Mouse (Mus musculus): ENCODE data around the gene Ptms. TPM values are rescaled to one million over a fixed set of nuclear protein-coding genes. Genes with fewer than 3 reads are reported as not detected.

Gene Ptms
- polyA plus RNA-seq, 2 experiments: 306 to 1,126 TPM

GRCm38 (mm10) chr6:124904991-124905860 is 14.7 kb downstream of the Ptms start:
- no peak for DNase-seq (ENCODE audit: low spot score)
- ATAC-seq (ENCODE audit: low FRiP score, low read depth): no peak
- Histone ChIP-seq H3K27me3 (ENCODE audit: control insufficient read depth, insufficient read depth, low read length) (no peaks in the 10 kb centered on the region), H3K27ac (replicated peaks; ENCODE audit: low read depth, low read length) (peak overlapping the region; percentile 99), H3K4me3 (replicated peaks; ENCODE audit: low read length) (peak overlapping the region; percentile 48), H3K9me3 (ENCODE audit: control insufficient read depth, low read length) (no peaks in the 10 kb centered on the region), H3K36me3 (ENCODE audit: control insufficient read depth, insufficient read depth, low read length) (no peaks in the 10 kb centered on the region), H3K4me1 (ENCODE audit: control insufficient read depth, insufficient read depth, low read length) (peaks cover 18% of the 10 kb centered on the region), H3K4me2 (replicated peaks; ENCODE audit: low read depth, low read length, severe bottlenecking) (peak overlapping the region; percentile 78), H3K9ac (ENCODE audit: low read depth, low read length, severe bottlenecking) (peak overlapping the region; percentile 74)
- 41% methylated on average over 14 of the region's 16 CpGs for WGBS
- TF ChIP-seq POLR2A (IDR thresholded peaks at IDR 0.05; ENCODE audit: borderline replicate concordance, extremely low read depth, insufficient read depth, insufficient read length): no peak

GRCm38 (mm10) chr6:124904161-124904981 is 15.5 kb downstream of the Ptms start:
- Histone ChIP-seq H3K27me3 (ENCODE audit: control insufficient read depth, insufficient read depth, low read length) (no peaks in the 10 kb centered on the region), H3K9ac (ENCODE audit: low read depth, low read length, severe bottlenecking) (peak overlapping the region; percentile 74), H3K4me3 (replicated peaks; ENCODE audit: low read length) (peak overlapping the region; percentile 48), H3K27ac (replicated peaks; ENCODE audit: low read depth, low read length) (peak overlapping the region; percentile 99), H3K4me1 (ENCODE audit: control insufficient read depth, insufficient read depth, low read length) (peaks cover 11% of the 10 kb centered on the region; the same call in 1 of the 2 replicates), H3K36me3 (ENCODE audit: control insufficient read depth, insufficient read depth, low read length) (no peaks in the 10 kb centered on the region), H3K4me2 (replicated peaks; ENCODE audit: low read depth, low read length, severe bottlenecking) (peak overlapping the region; percentile 78), H3K9me3 (ENCODE audit: control insufficient read depth, low read length) (no peaks in the 10 kb centered on the region)
- WGBS: 9% methylated on average over 23 of the region's 24 CpGs
- ATAC-seq (ENCODE audit: low FRiP score, low read depth) (peak; percentile 83), DNase-seq (ENCODE audit: low spot score) (peak; percentile 85)
- TF ChIP-seq POLR2A (IDR thresholded peaks at IDR 0.05; ENCODE audit: borderline replicate concordance, extremely low read depth, insufficient read depth, insufficient read length): peak; percentile 72; the same call in 1 of the 2 replicates

- peak overlapping the region; percentile 78 for H3K4me2 ChIP-seq (replicated peaks; ENCODE audit: low read depth, low read length, severe bottlenecking)
- no peaks in the 10 kb centered on the region for H3K9me3 ChIP-seq (ENCODE audit: control insufficient read depth, low read length)
- WGBS: under 1% methylated on average over 23 of the region's 23 CpGs
- peak overlapping the region; percentile 74 for H3K9ac ChIP-seq (ENCODE audit: low read depth, low read length, severe bottlenecking)
- peak; percentile 90 for DNase-seq (ENCODE audit: low spot score)
- no peaks in the 10 kb centered on the region for H3K27me3 ChIP-seq (ENCODE audit: control insufficient read depth, insufficient read depth, low read length)
- peak overlapping the region; percentile 48 for H3K4me3 ChIP-seq (replicated peaks; ENCODE audit: low read length)
- no peaks in the 10 kb centered on the region for H3K36me3 ChIP-seq (ENCODE audit: control insufficient read depth, insufficient read depth, low read length)
- peak overlapping the region; percentile 99 for H3K27ac ChIP-seq (replicated peaks; ENCODE audit: low read depth, low read length)
- H3K4me1 ChIP-seq (ENCODE audit: control insufficient read depth, insufficient read depth, low read length): peaks cover 11% of the 10 kb centered on the region; the same call in 1 of the 2 replicates
- TF ChIP-seq POLR2A (IDR thresholded peaks at IDR 0.05; ENCODE audit: borderline replicate concordance, extremely low read depth, insufficient read depth, insufficient read length): peak; percentile 22; the same call in 1 of the 2 replicates
- peak; percentile 84 for ATAC-seq (ENCODE audit: low FRiP score, low read depth)
Measured at GRCm38 (mm10) chr6:124903580-124904151, 16.2 kb downstream of the Ptms start.

GRCm38 (mm10) chr6:124901851-124902250 is 18.1 kb downstream of the Ptms start:
- H3K4me1 ChIP-seq (ENCODE audit: control insufficient read depth, insufficient read depth, low read length): peaks cover 11% of the 10 kb centered on the region; the same call in 1 of the 2 replicates
- DNase-seq (ENCODE audit: low spot score) (no peak), ATAC-seq (ENCODE audit: low FRiP score, low read depth) (no peak)
- TF ChIP-seq POLR2A (IDR thresholded peaks at IDR 0.05; ENCODE audit: borderline replicate concordance, extremely low read depth, insufficient read depth, insufficient read length): no peak
- no peak overlapping the region for H3K4me2 ChIP-seq (replicated peaks; ENCODE audit: low read depth, low read length, severe bottlenecking)
- no peaks in the 10 kb centered on the region for H3K27me3 ChIP-seq (ENCODE audit: control insufficient read depth, insufficient read depth, low read length)
- H3K9me3 ChIP-seq (ENCODE audit: control insufficient read depth, low read length): no peaks in the 10 kb centered on the region
- no peak overlapping the region for H3K9ac ChIP-seq (ENCODE audit: low read depth, low read length, severe bottlenecking)
- H3K4me3 ChIP-seq (replicated peaks; ENCODE audit: low read length): no peak overlapping the region
- H3K36me3 ChIP-seq (ENCODE audit: control insufficient read depth, insufficient read depth, low read length): no peaks in the 10 kb centered on the region
- H3K27ac ChIP-seq (replicated peaks; ENCODE audit: low read depth, low read length): no peak overlapping the region
